Mouse (Mus musculus) kidney, embryonic 15.5 days (tissue): ENCODE results near the gene Mnat1. TPM values are rescaled to one million over a fixed set of nuclear protein-coding genes. Genes with fewer than 3 reads are reported as not detected.

Source experiments
- ATAC-seq: fragments of 200-750 bp; cut with Nextera tagmentation; replicated peaks from 2 replicates; pipeline ENCODE4 v1.8.0; 2017; ENCODE audit warnings: moderate TSS enrichment; ENCODE audit not compliant: low FRiP score
- H3K27ac ChIP-seq: fragments of 300-500 bp; sonication (generic); 2 replicates; pipeline ENCODE4 v1.5.1; 2015; ENCODE audit warnings: mild to moderate bottlenecking, inconsistent platforms
- H3K27me3 ChIP-seq: fragments of 300-500 bp; sonication (generic); 2 replicates; pipeline ENCODE4 v1.6.1; 2015; ENCODE audit warnings: inconsistent platforms
- H3K36me3 ChIP-seq: fragments of 300-500 bp; sonication (generic); 2 replicates; pipeline ENCODE4 v1.6.1; 2015; ENCODE audit warnings: inconsistent platforms
- H3K4me1 ChIP-seq: fragments of 300-500 bp; sonication (generic); 2 replicates; pipeline ENCODE4 v1.6.1; 2015; ENCODE audit warnings: inconsistent platforms
- H3K4me2 ChIP-seq: fragments of 300-500 bp; sonication (generic); 2 replicates; pipeline ENCODE4 v1.6.1; 2015; ENCODE audit warnings: moderate library complexity, mild to moderate bottlenecking, inconsistent platforms
- H3K4me3 ChIP-seq: fragments of 300-500 bp; sonication (generic); replicated peaks from 2 replicates; pipeline ENCODE4 v1.5.1; 2015; ENCODE audit warnings: mild to moderate bottlenecking, inconsistent platforms
- H3K9ac ChIP-seq: fragments of 300-500 bp; sonication (generic); 2 replicates; pipeline ENCODE4 v1.6.1; 2015; ENCODE audit warnings: mild to moderate bottlenecking, inconsistent platforms
- H3K9me3 ChIP-seq: fragments of 300-500 bp; sonication (generic); replicated peaks from 2 replicates; pipeline ENCODE4 v1.6.1; 2016; ENCODE audit warnings: inconsistent platforms
- WGBS: fragments of 180-500 bp; shearing (Covaris S2); methylation state at CpG from one replicate; pipeline ENCODE4 v1.1.7; 2015; ENCODE audit warnings: mixed read lengths; 5-methylcytosine and 5-hydroxymethylcytosine counted together
- polyA plus RNA-seq: library from polyadenylated mRNA; unstranded; fragments of >200 nt; fragmentation: Nextera tagmentation; extraction: Ambion mirVana; gene quantifications from 2 replicates; pipeline ENCODE4 v1.2.1, GENCODE M21; 2015

Mnat1 gene
- polyA plus RNA-seq, 1 experiment from 2014 or later: 33.4 TPM

DNA sequence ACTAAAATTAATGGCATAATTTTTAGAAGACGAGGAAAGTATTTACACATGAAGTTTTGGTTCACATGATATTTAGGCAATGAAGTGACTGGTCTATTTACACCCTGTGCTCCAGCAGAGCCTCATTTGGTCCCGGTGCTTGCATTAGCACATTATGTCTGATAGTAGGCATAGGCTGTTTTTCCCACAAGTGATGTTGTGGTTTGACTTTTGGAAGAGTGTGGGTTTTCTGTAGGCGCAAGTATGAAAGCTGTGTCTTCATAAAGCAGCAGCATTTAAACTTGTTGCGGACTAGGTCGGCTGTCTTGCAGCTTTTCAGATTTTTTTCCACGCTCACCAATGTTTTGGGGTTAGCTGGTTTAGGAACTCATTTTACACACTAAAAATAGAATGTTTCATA, 135.8 kb downstream of the Mnat1 start:
- ATAC-seq: no peak
- H3K27me3 ChIP-seq: no peaks in the 10 kb centered on the region
- no peak overlapping the region for H3K9ac ChIP-seq
- no peak overlapping the region for H3K4me3 ChIP-seq
- H3K4me1 ChIP-seq: no peaks in the 10 kb centered on the region
- no peak overlapping the region for H3K4me2 ChIP-seq
- 94% methylated on average over 6 of the region's 6 CpGs for WGBS
- no peak overlapping the region for H3K27ac ChIP-seq
- 0 out of 2 replicates have a peak, but pooled peaks cover 2% of the 10 kb centered on the region for H3K36me3 ChIP-seq
- H3K9me3 ChIP-seq: no peaks in the 10 kb centered on the region; the same call in 1 of the 2 replicates

DNA sequence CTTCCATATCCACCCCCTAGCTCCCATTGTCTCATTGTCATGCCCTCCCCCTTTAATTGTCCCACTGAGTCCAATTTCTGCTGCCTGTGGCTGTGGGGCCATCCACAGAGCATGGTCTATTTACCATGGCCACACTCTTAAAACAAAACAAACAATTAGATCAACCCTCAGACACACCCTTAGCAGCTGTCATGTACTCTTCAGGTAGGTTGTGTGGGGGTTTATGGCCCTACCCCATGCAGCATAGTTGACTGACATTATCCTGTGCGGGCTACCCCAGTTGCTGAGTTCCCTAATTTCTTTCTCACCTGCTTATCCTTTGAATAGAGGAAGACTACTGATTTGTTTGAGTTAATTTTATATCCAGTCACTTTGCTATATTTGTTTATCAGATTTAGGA, 136.8 kb downstream of the Mnat1 start:
- 86% methylated on average over 1 of the region's 1 CpGs for WGBS
- Histone ChIP-seq H3K4me2 (no peak overlapping the region), H3K4me1 (no peaks in the 10 kb centered on the region), H3K27ac (no peak overlapping the region), H3K9ac (no peak overlapping the region), H3K27me3 (no peaks in the 10 kb centered on the region), H3K9me3 (no peaks in the 10 kb centered on the region; the same call in 1 of the 2 replicates), H3K4me3 (no peak overlapping the region), H3K36me3 (0 out of 2 replicates have a peak, but pooled peaks cover 2% of the 10 kb centered on the region)
- no peak for ATAC-seq

DNA sequence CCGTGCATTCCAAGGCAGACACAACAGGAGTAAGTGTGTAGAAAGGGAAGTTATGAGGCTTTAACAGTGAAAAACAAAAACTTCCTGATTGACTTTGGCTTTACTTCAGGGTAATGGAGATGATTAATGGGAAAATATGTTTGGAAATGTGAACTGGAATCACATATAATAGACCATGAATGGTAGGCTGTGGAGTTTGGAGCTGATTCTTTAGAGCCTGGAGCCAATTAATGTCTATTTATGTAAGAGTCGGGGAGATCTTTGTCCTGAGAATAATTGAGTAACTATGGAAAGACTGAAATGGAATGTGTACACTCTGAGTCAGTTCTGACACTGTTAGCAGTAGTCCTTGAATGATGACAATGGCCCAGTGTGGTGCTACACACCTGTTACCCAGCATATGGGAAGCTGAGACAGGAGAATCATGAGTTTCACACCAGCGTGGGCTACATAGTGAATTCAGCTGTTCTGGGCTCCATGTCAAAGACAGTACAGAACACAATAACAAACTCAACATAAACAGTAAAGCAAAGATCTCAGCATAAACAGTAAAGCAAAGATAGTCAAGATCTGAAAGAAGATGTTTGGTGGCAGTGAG, 142.0 kb downstream of the Mnat1 start:
- H3K27me3 ChIP-seq: no peaks in the 10 kb centered on the region
- WGBS: 81% methylated on average over 3 of the region's 3 CpGs
- no peak overlapping the region for H3K9ac ChIP-seq
- peaks cover 2% of the 10 kb centered on the region; the same call in 1 of the 2 replicates for H3K4me1 ChIP-seq
- H3K27ac ChIP-seq: no peak overlapping the region
- H3K4me3 ChIP-seq: no peak overlapping the region
- no peaks in the 10 kb centered on the region for H3K36me3 ChIP-seq
- H3K9me3 ChIP-seq: no peaks in the 10 kb centered on the region; the same call in 1 of the 2 replicates
- no peak overlapping the region for H3K4me2 ChIP-seq
- no peak for ATAC-seq

DNA sequence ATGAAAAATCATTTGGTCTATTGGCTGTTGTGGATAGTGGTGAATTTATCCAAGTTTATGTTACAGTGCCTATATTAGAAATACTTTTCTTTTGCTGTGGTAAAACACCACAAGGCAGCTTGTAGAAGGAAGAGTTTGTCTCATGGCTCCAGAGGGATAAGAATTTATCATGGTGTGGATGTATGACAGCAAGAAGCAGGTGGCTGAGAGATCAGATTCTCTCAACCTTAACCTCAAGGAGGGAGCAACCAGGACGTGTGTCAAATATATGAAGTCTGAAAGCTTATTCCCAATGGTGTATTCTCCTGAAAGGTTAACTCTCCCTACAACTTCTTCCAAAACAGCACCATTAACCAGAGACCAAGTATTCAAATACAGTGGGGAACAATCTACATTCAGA, 143.1 kb downstream of the Mnat1 start:
- no peak for ATAC-seq
- H3K27ac ChIP-seq: no peak overlapping the region

DNA sequence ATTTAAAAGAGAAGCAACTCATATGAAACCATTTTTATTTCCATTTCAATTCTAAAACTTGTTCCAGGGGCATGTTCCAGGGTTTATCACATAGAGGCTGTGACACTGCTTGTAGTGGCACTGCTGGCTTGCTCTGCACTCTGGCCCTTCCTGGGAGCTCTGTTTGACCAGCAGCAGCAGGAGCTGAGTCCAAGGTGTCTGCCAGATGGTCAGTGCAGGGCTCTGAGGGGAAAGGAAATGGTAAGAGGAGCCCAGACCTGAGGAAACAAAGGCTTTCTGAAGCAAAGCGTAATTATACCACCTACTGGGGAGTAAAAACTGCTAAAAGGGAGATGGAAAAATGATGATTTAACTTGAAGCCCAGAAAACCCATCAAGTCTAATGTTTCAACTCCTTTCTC, 145.0 kb downstream of the Mnat1 start:
- Histone ChIP-seq H3K27me3 (no peaks in the 10 kb centered on the region), H3K4me3 (no peak overlapping the region), H3K9ac (no peak overlapping the region), H3K36me3 (peaks cover 11% of the 10 kb centered on the region; the same call in 1 of the 2 replicates), H3K27ac (no peak overlapping the region), H3K4me1 (peaks cover 6% of the 10 kb centered on the region; the same call in 1 of the 2 replicates), H3K4me2 (no peak overlapping the region), H3K9me3 (no peaks in the 10 kb centered on the region)
- WGBS: 82% methylated on average over 1 of the region's 1 CpGs
- no peak for ATAC-seq

More for the DNA sequence above, 143.1 kb downstream of the Mnat1 start:
- no peaks in the 10 kb centered on the region; the same call in 1 of the 2 replicates for H3K9me3 ChIP-seq
- WGBS: 62% methylated on average over 1 of the region's 1 CpGs
- H3K4me3 ChIP-seq: no peak overlapping the region
- H3K4me2 ChIP-seq: no peak overlapping the region
- no peaks in the 10 kb centered on the region for H3K36me3 ChIP-seq
- no peak overlapping the region for H3K9ac ChIP-seq
- H3K4me1 ChIP-seq: peaks cover 6% of the 10 kb centered on the region; the same call in 1 of the 2 replicates
- H3K27me3 ChIP-seq: no peaks in the 10 kb centered on the region

DNA sequence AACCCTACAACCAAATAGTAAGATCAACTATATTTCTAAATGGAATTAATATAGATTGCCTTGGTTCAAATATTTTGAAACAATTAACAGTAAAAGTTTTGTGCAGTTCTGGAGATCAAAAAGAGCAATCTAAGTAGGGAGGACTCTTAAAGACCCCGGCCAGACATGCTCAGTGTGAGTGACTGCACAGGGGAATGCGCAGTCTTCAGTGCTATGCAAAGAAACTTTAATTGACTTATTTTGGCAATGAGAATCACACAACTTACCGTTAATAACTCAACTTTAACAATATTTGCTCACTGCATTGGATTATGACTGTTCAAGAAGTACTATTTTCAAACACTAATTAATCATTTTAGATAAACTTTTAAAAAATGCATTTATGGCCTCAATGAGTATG, 146.0 kb downstream of the Mnat1 start:
- peaks cover 6% of the 10 kb centered on the region; the same call in 1 of the 2 replicates for H3K4me1 ChIP-seq
- ATAC-seq: no peak
- H3K4me2 ChIP-seq: no peak overlapping the region
- H3K27me3 ChIP-seq: no peaks in the 10 kb centered on the region
- H3K9ac ChIP-seq: no peak overlapping the region
- no peak overlapping the region for H3K4me3 ChIP-seq
- no peak overlapping the region for H3K27ac ChIP-seq
- 72% methylated on average over 3 of the region's 3 CpGs for WGBS
- no peaks in the 10 kb centered on the region for H3K9me3 ChIP-seq
- H3K36me3 ChIP-seq: peaks cover 18% of the 10 kb centered on the region

DNA sequence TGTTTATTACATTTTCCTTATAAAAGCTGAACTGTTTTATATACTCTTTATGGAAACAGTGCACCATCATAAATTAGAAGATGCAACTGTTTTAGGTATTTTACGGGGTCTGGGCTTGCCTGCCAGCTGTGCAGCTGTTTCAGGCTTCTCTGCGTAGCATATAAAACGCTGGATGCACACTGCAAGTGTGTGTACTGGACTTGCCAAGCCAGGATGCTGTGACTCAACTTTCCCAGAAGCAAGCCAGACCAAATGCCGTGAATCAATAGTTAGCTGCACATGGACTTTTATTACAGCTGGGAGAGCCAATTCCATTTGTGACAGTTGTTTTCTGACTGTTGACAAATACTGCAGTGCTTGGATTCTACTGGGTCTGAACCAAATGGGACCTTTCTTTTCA, 146.4 kb downstream of the Mnat1 start:
- 53% methylated on average over 4 of the region's 4 CpGs for WGBS
- no peak overlapping the region for H3K4me3 ChIP-seq
- H3K36me3 ChIP-seq: peaks cover 22% of the 10 kb centered on the region
- peaks cover 6% of the 10 kb centered on the region; the same call in 1 of the 2 replicates for H3K4me1 ChIP-seq
- ATAC-seq: no peak
- no peak overlapping the region for H3K4me2 ChIP-seq
- 0 out of 2 replicates have a peak overlapping the region, but pooled peaks have one; percentile 22 for H3K27ac ChIP-seq
- no peak overlapping the region for H3K9ac ChIP-seq
- no peaks in the 10 kb centered on the region for H3K27me3 ChIP-seq
- no peaks in the 10 kb centered on the region for H3K9me3 ChIP-seq

DNA sequence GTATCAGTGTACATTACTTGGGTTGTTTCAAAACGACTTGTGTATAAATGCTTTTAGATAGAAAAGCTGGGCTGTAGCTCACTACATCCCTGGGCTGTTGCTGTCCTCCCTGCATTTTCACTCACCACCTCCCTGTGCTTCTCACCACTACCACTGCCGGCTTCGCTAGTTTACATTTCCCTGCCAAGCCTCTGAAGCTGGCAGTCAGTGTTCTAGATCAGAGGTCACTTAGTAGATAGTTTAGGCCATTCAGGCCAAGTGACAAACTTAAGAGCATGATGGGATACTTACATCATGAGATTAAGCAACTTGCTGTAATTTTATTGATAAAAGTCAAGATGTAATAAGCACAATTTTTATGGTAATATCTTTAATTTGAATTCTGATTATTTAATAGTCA, 151.4 kb downstream of the Mnat1 start:
- H3K9me3 ChIP-seq: no peaks in the 10 kb centered on the region; the same call in 1 of the 2 replicates
- no peak overlapping the region for H3K27ac ChIP-seq
- H3K4me2 ChIP-seq: no peak overlapping the region
- H3K4me3 ChIP-seq: no peak overlapping the region
- ATAC-seq: no peak
- H3K36me3 ChIP-seq: peaks cover 64% of the 10 kb centered on the region
- no peak overlapping the region for H3K9ac ChIP-seq
- 90% methylated on average over 3 of the region's 3 CpGs for WGBS
- peaks cover 6% of the 10 kb centered on the region; the same call in 1 of the 2 replicates for H3K4me1 ChIP-seq
- no peaks in the 10 kb centered on the region for H3K27me3 ChIP-seq

DNA sequence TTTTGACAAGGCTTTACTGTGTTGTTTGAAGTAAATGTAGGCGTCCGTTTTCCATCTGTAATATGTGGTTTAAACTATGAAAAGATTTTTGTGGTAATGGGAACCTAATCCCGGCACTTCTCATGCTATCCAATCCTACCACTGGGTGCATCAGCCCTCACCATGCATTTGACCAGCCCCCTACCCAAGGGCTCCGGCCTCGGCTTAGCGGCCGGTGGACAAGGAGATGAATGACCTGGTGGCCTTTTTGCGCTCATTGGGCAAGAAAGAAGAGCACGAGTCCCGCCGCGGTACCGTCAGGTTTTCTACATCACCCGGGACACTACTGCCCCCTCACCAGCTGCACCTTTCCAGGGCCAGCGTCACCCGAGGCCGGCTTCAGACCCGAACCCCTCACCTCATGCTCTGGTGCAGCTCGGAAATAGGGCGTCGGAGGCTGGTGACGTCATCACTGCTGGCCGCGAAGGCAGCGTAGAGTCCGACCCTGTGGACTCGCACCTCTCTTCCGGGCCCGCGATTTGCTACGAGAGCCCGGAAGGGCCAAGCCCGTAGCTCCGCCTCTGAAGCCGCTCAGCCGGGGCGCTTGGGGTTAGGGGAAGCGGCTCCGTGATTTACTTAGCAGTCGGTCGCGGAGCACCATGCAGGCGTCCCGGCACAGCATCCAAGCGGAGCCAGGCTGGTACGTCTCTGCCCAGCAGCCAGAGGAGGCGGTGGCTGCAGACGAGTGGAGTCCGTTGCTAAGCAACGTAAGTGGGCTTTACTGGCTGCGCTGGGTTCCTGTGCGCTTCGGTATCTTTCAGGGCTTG, 163.0 kb downstream of the Mnat1 start, which contains the start of the genes Trmt5 and Slc38a6:
Gene Trmt5, minus strand, starts transcription at position 424 of the 806 bp plus-strand sequence.
Gene Slc38a6, plus strand, starts transcription at position 493 of the 806 bp plus-strand sequence.
- Histone ChIP-seq H3K36me3 (peaks cover 25% of the 10 kb centered on the region), H3K9me3 (no peaks in the 10 kb centered on the region), H3K9ac (peak within 1 kb of the TSS; percentile 81), H3K4me3 (peak within 1 kb of the TSS; percentile 77), H3K4me1 (peaks cover 27% of the 10 kb centered on the region), H3K27me3 (no peaks in the 10 kb centered on the region), H3K4me2 (peak within 1 kb of the TSS; percentile 72), H3K27ac (peak within 1 kb of the TSS; percentile 89)
- under 1% methylated on average over 53 of the region's 53 CpGs for WGBS
- ATAC-seq: peak; percentile 96

DNA sequence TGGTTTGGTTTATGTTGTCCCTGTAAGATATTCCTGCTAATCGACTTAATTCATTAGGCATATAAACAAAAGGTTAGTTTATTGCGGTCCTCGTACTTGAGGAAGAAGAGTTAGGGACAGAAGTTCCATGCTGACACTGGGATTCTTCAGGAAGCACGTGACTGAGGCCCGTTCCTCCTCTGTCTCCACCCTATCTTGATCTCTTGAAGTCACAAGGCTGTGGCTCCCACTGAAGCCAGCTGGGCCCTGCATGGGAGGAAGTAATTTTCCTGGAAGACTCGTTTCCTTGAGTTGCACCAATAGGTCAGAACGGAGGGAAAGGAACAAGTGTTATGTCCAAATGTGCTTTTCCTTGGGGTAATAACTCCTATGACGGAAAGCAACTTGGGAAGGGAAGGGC, 164.1 kb downstream of the Mnat1 start:
- no peak for ATAC-seq
- peaks cover 27% of the 10 kb centered on the region for H3K4me1 ChIP-seq
- no peaks in the 10 kb centered on the region for H3K27me3 ChIP-seq
- H3K27ac ChIP-seq: peak overlapping the region; percentile 89; the same call in 1 of the 2 replicates
- peaks cover 21% of the 10 kb centered on the region for H3K36me3 ChIP-seq
- H3K4me2 ChIP-seq: peak overlapping the region; percentile 72
- peak overlapping the region; percentile 81; the same call in 1 of the 2 replicates for H3K9ac ChIP-seq
- no peaks in the 10 kb centered on the region for H3K9me3 ChIP-seq
- H3K4me3 ChIP-seq: peak overlapping the region; percentile 77
- WGBS: 56% methylated on average over 8 of the region's 8 CpGs

DNA sequence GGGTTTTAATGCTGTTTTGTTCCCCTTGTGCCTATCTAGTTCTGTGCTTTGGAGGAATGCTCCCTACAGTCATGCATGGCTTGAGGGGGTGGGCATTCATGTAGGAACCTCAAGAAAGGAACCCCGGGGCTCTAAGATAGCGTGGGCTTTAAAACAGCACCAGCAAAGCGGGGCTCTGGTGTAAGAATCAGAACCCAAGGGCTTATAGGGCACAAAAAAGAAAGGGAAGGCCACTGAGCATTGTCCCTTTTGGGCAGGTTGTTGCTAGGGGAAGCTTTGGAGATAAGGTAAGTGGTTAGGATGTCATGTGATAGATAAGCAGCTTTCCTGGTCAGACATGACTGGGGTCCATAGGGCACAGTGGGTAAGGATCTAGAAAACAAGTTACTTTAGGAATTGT, 165.1 kb downstream of the Mnat1 start:
- Histone ChIP-seq H3K4me3 (no peak overlapping the region), H3K27ac (no peak overlapping the region), H3K4me1 (peaks cover 24% of the 10 kb centered on the region), H3K27me3 (no peaks in the 10 kb centered on the region), H3K9me3 (no peaks in the 10 kb centered on the region), H3K36me3 (peaks cover 16% of the 10 kb centered on the region), H3K9ac (no peak overlapping the region), H3K4me2 (no peak overlapping the region)
- WGBS: 92% methylated on average over 3 of the region's 3 CpGs
- no peak for ATAC-seq

DNA sequence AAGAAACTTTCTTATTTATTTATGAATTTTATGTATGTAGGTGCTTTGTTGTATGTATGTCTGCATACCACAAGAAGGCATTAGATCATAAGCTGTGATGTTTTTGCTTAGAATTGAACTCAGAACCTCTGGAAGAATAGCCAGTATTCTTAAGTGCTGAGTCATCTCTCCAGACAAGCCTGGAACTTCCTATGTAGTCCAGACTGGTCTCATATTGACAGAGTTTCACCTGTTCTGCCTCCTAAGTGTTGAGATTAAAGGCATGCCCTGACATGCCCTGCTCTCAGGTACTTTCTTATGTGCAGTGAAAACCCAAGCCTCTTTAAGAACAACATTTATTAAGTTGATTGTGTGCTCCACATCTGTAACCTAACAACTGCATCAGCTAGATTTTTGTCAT, 171.4 kb downstream of the Mnat1 start:
- no peaks in the 10 kb centered on the region for H3K27me3 ChIP-seq
- H3K9ac ChIP-seq: no peak overlapping the region
- H3K4me3 ChIP-seq: no peak overlapping the region
- no peak for ATAC-seq
- H3K4me1 ChIP-seq: no peaks in the 10 kb centered on the region
- H3K4me2 ChIP-seq: no peak overlapping the region
- peaks cover 20% of the 10 kb centered on the region for H3K36me3 ChIP-seq
- H3K9me3 ChIP-seq: no peaks in the 10 kb centered on the region
- H3K27ac ChIP-seq: no peak overlapping the region
